Mouse (Mus musculus) spleen, adult 18-20 months (tissue): Measurements from ENCODE around the gene Mitf.

Source experiments
- DNase-seq, 2 experiments: peaks; one replicate each; pipeline ENCODE4 v3.0.0; 2022; ENCODE audit warnings: mixed read lengths in 2 of 2

The Mitf gene

DNA sequence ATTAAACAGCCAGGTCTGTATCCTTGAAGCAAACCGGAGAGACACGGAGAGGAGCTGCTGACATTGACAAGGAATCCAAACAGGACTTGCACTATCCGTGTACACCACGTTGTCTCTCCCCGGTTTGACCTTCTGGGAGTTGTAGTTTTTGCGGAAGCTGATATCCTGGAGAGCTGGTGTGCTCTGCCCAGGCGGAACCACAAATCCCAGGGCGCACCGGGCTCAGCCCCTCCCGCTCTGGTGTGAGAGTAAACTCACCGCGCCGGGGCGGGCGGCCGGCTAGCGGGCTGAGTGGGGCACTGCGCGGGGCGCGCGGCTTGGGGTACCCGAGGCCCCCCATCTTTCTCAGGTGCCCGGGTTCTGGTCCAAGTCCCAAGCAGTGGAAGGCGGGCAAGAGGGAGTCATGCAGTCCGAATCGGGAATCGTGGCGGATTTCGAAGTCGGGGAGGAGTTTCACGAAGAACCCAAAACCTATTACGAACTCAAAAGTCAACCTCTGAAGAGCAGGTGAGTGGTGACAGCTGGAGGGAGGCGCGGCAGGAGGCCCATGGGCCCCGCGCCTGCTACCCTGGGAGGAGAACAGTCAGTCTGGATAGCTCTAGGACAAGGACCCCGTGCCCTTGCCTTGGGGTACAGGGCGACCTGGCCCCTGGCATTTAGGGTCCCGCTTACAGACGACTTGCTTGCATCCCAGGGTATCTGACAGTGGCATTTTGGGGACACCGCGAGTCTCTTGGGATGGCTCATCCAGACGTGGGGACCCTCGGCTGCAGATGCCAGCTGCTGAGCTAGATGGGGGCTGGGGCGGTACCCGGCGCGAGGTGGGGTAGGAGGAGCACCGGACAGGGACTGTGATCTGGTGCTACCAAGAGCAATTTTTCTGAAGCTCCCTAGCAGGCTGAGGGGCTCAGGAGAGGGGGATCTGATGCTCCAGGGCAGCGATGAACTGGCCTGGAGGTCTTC, at the start of gene Mitf:
Gene Mitf (plus strand): TSS at position 272 of the 963 bp plus-strand sequence.
- peak; percentile 78 to 88 for DNase-seq

- no peak for DNase-seq
These were observed 49.5 kb upstream of the Mitf start for GRCm38 (mm10) chr6:97757361-97757760.

- DNase-seq, result no peak
These were observed 48.0 kb upstream of the Mitf start for GRCm38 (mm10) chr6:97758884-97759283.

DNA sequence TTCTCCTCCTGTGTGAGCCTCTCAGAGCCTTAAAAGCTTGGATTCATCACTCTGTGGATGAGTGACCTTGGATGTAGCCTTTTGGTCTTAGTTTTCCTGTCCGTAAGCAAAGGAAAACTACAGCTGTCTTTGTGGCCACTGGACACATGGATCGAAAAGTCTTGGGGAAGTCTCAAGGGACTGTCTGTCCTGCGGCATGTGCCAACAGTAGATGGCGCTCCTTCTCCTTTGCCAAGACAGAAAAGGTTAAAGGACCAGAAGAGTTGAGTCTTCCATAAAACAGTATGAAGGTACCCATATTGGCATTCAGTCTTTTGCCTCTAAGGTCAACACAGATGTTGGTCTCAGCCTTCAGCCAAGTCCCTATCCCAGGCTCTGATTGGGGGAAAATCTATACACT, 47.6 kb upstream of the Mitf start:
- DNase-seq, result peak in 1 of 2 experiments; percentile 28

GRCm38 (mm10) chr6:97761326-97761725, 45.5 kb upstream of the Mitf start:
- no peak for DNase-seq

- DNase-seq, result no peak
These were observed 42.9 kb upstream of the Mitf start for GRCm38 (mm10) chr6:97763970-97764369.

GRCm38 (mm10) chr6:97767836-97768235, 39.0 kb upstream of the Mitf start:
- no peak for DNase-seq

GRCm38 (mm10) chr6:97769549-97769948, 37.3 kb upstream of the Mitf start:
- no peak for DNase-seq

GRCm38 (mm10) chr6:97781316-97781715, 25.5 kb upstream of the Mitf start:
- DNase-seq, result no peak

- DNase-seq, result no peak
These were observed 24.6 kb upstream of the Mitf start for GRCm38 (mm10) chr6:97782291-97782690.

GRCm38 (mm10) chr6:97786871-97787270, 20.0 kb upstream of the Mitf start:
- no peak for DNase-seq

DNA sequence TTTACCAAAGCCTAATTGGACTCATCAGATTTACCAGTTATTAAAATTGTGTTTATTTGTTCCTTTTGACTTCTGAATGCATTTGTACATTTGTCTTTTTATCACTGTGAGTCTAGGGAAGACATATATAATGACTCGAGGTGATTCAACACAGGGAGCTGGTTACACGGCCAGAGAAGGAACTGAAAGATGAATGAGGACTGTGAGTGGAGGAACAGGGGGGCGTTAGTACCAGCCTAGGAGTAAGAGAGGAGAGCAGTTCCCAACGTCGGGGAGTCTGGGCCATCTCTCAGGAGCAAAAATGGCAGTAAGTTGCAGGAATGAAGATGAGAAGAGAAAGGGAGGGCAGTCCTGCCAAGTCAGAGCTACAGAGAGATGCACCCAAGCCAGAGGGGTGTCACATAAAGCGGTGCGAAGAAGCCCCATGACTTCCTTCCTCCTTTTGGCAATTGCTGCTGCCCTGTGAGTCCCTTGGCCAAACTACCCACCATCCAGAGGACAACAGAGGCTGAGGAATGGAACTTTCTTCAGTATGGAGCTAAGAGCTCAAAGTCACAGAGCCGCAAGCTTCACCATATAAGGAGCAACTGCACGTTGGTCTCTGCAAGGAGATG, 18.4 kb upstream of the Mitf start:
- no peak for DNase-seq

GRCm38 (mm10) chr6:97789700-97790099, 17.2 kb upstream of the Mitf start:
- no peak for DNase-seq

- DNase-seq, result no peak
These were observed 14.7 kb upstream of the Mitf start for GRCm38 (mm10) chr6:97792104-97792503.

GRCm38 (mm10) chr6:97795175-97795574, 11.7 kb upstream of the Mitf start:
- DNase-seq, result no peak

DNA sequence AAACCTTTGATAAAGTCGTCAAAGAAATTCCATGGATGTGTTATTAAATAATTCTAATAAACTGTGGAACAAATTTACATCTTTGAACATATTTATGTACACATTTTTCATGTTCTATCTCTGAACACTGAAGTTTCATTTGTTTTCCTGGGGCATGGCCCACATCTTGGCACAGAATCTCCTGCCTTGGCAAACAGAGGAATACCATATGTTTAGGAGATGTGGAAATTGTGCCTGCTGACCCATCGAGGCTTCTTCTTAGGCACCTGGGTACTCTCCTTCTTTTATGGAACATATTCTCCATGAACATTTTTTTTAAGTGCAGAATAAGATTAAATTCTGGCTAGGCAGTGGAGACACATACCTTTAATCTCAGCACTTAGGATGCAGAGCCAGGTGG, 6.2 kb upstream of the Mitf start:
- no peak for DNase-seq

- DNase-seq, result no peak
These were observed 801 bp upstream of the Mitf start for GRCm38 (mm10) chr6:97806051-97806450.

DNA sequence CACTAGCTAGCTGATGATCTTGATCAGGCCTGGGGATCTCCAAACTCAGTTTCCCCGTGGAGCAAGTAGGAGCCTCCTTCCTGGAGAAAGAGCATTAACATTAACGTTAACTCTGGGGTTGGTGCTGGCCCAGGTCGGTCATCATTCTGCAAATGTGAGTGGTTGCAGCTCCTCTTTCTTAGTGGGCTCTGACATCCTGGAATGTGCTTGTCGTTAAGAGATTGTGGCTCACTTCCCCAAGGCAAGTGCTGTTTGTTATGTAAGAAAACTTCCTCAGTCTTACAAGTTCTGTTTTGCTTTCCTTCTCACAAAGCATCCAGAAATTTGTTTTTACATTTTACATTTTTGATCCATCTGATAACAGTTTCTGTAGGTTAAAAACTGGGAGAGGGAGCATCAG, 7.3 kb downstream of the Mitf start:
- DNase-seq, result no peak

DNA sequence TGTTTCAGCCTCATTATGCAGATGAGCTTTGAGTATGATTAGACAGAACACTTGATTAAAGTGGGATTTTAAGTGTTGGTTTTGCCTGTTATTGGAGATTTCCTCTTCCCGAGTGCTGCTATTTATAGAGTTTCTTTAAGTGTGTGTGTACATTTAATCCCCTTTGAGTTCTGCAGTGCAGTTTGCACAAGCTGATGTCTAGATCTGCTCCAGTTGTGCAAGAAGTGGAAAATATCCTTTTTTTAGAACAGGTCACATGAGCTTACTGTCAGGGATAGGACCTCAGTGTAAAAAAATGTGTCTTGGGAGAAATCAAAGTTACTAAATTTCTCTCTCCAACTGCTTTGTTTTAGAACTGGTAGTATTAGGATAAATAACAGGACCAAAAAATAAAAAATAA, 8.9 kb downstream of the Mitf start:
- DNase-seq, result no peak

DNA sequence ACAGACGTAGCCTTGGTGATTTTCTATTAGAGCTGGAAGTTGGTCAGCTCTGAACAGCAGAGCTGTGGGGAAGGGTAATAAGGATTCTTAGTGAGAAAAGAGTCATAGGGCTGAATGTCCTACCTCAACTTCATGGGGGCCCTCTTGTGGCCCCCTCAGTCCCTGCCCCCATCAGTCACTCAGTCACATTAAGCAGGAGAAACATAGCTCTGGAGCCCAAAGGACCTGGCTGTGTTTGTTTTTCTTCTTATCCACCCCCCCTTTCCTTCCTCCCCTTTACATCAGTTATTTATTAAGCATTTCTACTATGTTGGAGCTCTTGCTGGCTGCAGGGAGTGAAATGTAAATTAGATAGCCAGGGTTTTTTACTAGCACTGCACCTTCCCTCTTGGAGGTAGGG, 10.0 kb downstream of the Mitf start:
- DNase-seq, result no peak

DNA sequence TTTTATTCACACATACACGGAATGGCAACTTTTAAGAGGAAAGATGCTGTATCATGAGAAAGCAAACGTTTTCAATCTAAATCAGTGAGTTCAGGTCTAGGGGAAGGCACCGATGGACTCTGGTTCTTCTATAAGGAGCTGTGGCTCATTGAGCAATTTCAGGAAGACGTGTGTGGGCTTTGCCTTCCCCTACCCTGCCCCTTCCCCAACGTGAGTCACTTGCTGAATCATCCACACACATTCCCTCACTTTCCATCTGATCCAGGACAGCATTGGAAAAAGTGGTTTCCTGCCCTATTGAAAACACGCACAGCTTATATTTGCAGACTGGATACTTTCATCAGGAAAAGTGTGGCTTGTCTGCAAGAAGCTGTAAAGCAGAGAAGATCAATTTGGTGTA, 11.3 kb downstream of the Mitf start:
- no peak for DNase-seq

DNA sequence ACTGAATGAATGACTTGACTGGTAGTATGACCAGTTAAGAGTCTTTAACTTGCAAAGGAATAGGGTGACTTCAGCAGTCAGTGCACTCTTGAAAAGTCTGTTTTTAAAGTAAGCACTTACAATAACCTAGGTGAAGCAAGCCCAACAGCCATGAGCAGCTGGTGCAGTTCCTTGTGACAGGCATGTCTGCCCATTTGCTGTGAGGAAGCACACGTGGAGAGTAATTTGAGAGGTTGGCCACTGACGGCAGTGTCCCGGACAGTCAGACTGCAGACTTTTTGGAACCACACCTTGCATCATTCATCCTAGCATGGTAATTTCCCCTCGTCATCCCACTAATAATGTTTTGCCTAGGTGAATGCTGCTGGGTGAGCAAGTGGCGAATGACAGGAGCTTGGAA, 12.1 kb downstream of the Mitf start:
- no peak for DNase-seq

- DNase-seq, result no peak
These were observed 13.7 kb downstream of the Mitf start for GRCm38 (mm10) chr6:97820505-97820904.

DNA sequence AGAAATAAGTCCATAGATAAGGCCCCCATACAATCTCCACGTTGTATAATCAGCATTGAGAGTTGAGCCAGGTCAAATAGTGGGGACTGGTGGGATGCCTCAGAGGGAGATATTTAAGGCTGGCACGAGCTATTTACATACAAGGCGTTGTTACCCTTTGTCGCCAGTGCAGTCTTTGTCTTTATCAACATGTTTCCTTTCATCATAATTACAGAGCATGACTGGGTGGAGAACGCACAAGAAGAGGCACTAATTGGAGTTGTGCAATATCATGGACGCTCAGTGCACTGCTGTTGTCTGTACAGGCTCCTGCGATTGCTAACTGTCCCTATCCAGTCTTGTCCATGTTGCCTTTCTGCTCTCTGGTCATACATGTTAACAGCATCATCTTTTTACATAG, 15.0 kb downstream of the Mitf start:
- no peak for DNase-seq
